Mouse (Mus musculus) bone marrow, adult 2 months (tissue): Measurements from ENCODE around the gene Tmprss9. TPM values are rescaled to one million over a fixed set of nuclear protein-coding genes. Genes with fewer than 3 reads are reported as not detected.

Experiments used
- H3K27ac ChIP-seq: fragments of 200-500 bp; 2 replicates; pipeline ENCODE4 v1.5.1; 2012; ENCODE audit warnings: low read depth, mild to moderate bottlenecking, control low read depth, inconsistent platforms, low read length; ENCODE audit not compliant: control insufficient read depth, poor library complexity, insufficient read depth
- H3K4me1 ChIP-seq: fragments of 200-500 bp; 2 replicates; pipeline ENCODE4 v1.6.1; 2011; ENCODE audit warnings: low read length; ENCODE audit not compliant: control insufficient read depth, insufficient read depth
- H3K4me3 ChIP-seq: fragments of 200-500 bp; replicated peaks from 2 replicates; pipeline ENCODE3; 2011; ENCODE audit warnings: mild to moderate bottlenecking, low read depth, low read length, control low read depth; ENCODE audit not compliant: control insufficient read depth
- CTCF ChIP-seq: fragments of 200-500 bp; IDR thresholded peaks from 2 replicates; pipeline ENCODE4 v1.5.1; 2011; ENCODE audit warnings: low read length, control low read depth; ENCODE audit not compliant: control insufficient read depth, insufficient read depth
- POLR2A ChIP-seq: fragments of 200-500 bp; IDR thresholded peaks from 2 replicates; pipeline ENCODE4 v1.6.1; 2011; ENCODE audit warnings: low read depth, mild to moderate bottlenecking, control low read depth, low read length, borderline replicate concordance; ENCODE audit not compliant: control insufficient read depth
- WGBS: fragments of 180-500 bp; shearing (Covaris S2); methylation state at CpG from one replicate; pipeline ENCODE4 v1.1.7; 2018; 5-methylcytosine and 5-hydroxymethylcytosine counted together
- polyA plus RNA-seq: library from polyadenylated mRNA; stranded (reverse); fragments of >200 nt; gene quantifications from 2 replicates; pipeline ENCODE4 v1.2.4, GENCODE M21; 2011; ENCODE audit warnings: low replicate concordance; ENCODE audit not compliant: missing spikeins, insufficient read depth, insufficient read length

The Tmprss9 gene
- polyA plus RNA-seq, 1 experiment, result not detected

GRCm38 (mm10) chr10:80845732-80846131 lies 25.9 kb upstream of the Tmprss9 start:
- 80% methylated on average over 12 of the region's 12 CpGs for WGBS
- no peak overlapping the region for H3K4me3 ChIP-seq
- TF ChIP-seq POLR2A, result no peak
- TF ChIP-seq CTCF, result no peak
- no peaks in the 10 kb centered on the region for H3K4me1 ChIP-seq
- no peak overlapping the region for H3K27ac ChIP-seq

DNA sequence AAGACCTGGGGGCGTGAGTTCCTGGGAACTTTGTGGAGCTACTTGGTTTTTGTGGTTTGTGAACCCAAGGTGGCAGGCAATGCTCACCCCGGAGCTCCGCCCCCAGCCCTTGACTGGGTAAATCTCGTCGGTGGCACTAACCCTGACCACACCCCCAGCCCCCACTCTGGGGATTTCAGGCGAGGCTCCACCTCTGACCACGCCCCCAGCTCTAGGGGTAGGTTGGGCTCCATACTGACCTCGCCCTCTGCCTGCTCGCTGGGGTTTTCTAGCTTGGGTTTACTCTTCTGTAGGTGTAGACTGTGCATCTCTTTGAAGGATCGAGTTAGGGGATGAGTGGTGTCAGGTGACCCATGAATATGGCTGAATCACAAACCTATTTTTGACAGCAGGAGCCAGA lies 23.1 kb upstream of the Tmprss9 start:
- 2% methylated on average over 10 of the region's 10 CpGs for WGBS
- H3K4me1 ChIP-seq, result no peaks in the 10 kb centered on the region
- no peak for TF ChIP-seq CTCF
- H3K27ac ChIP-seq, result no peak overlapping the region
- H3K4me3 ChIP-seq, result no peak overlapping the region

GRCm38 (mm10) chr10:80854913-80855748 lies 16.5 kb upstream of the Tmprss9 start, which contains the start of the genes Lsm7 and Sppl2b:
Lsm7 (minus strand) TSS chr10:80855209.
Sppl2b (plus strand) TSS chr10:80855275.
- Histone ChIP-seq H3K27ac (peak within 1 kb of the TSS; percentile 97), H3K4me3 (peak within 1 kb of the TSS; percentile 98), H3K4me1 (peaks cover 6% of the 10 kb centered on the region)
- under 1% methylated on average over 81 of the region's 81 CpGs for WGBS
- TF ChIP-seq POLR2A, result peak; percentile 94
- no peak for TF ChIP-seq CTCF

- H3K4me1 ChIP-seq, result peaks cover 6% of the 10 kb centered on the region
- TF ChIP-seq CTCF, result no peak
- TF ChIP-seq POLR2A, result peak; percentile 45; the same call in 1 of the 2 replicates
- H3K4me3 ChIP-seq, result peak overlapping the region; percentile 98
- WGBS, result 18% methylated on average over 11 of the region's 11 CpGs
- peak overlapping the region; percentile 97 for H3K27ac ChIP-seq
These were observed 15.9 kb upstream of the Tmprss9 start for GRCm38 (mm10) chr10:80855749-80856073.

- Histone ChIP-seq H3K4me1 (peaks cover 6% of the 10 kb centered on the region), H3K4me3 (peak overlapping the region; percentile 98), H3K27ac (peak overlapping the region; percentile 97)
- WGBS, result 26% methylated on average over 3 of the region's 3 CpGs
- no peak for TF ChIP-seq POLR2A
- TF ChIP-seq CTCF, result peak; percentile 17; the same call in 1 of the 2 replicates
These were observed 15.4 kb upstream of the Tmprss9 start for GRCm38 (mm10) chr10:80856267-80856666.

DNA sequence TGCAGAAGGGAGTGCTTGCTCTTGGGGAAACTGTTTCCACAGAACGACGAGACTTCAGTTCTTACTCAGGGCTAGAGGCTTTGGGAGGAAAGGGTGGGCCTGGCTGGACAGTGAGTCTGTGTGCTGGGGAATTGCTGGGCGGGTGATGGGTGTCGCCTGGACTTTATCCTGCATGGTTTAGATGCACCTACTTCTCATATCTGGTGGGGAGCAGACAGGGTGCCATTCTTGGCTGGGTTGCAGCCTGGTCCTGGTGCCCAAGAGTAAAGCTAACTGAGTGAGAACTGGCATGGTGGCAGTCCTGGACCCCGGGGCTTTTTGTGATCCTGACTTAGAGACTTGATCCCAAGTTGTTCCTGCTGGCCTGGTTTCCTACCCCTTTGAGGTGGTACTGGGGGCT lies 14.7 kb upstream of the Tmprss9 start:
- Histone ChIP-seq H3K4me3 (peak overlapping the region; percentile 64), H3K4me1 (peaks cover 6% of the 10 kb centered on the region), H3K27ac (peak overlapping the region; percentile 97)
- peak; percentile 71 for TF ChIP-seq POLR2A
- no peak for TF ChIP-seq CTCF
- 58% methylated on average over 5 of the region's 5 CpGs for WGBS

DNA sequence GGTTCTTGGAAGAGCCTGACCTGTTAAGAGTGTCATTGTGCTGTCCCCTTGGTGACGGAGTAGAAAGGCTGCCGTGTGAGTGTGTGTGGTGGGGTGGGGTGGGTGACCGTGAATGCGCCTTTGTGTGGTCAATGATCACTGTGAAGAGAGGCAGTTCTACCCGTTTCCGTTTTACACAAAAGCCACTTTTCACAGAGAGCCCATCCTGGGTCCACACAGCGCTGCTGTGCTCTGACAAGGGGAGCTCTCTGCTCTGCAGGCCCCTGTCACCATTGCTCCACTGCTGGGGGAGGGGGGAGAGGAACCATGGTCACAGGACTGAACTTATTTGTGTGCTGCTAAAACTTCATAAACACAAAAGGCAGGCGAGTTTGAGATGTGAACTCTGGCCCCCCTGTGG lies 14.3 kb upstream of the Tmprss9 start:
- H3K27ac ChIP-seq, result peak overlapping the region; percentile 97
- H3K4me1 ChIP-seq, result peaks cover 6% of the 10 kb centered on the region
- TF ChIP-seq CTCF, result no peak
- no peak for TF ChIP-seq POLR2A
- 52% methylated on average over 8 of the region's 8 CpGs for WGBS
- peak overlapping the region; percentile 64 for H3K4me3 ChIP-seq

GRCm38 (mm10) chr10:80857848-80858247 lies 13.8 kb upstream of the Tmprss9 start:
- Histone ChIP-seq H3K4me3 (peak overlapping the region; percentile 64), H3K27ac (peak overlapping the region; percentile 97), H3K4me1 (peaks cover 6% of the 10 kb centered on the region)
- 63% methylated on average over 3 of the region's 3 CpGs for WGBS
- TF ChIP-seq CTCF, result no peak
- peak; percentile 88 for TF ChIP-seq POLR2A
